Mouse (Mus musculus): Measurements from ENCODE around the gene Sipa1l1.

DNA sequence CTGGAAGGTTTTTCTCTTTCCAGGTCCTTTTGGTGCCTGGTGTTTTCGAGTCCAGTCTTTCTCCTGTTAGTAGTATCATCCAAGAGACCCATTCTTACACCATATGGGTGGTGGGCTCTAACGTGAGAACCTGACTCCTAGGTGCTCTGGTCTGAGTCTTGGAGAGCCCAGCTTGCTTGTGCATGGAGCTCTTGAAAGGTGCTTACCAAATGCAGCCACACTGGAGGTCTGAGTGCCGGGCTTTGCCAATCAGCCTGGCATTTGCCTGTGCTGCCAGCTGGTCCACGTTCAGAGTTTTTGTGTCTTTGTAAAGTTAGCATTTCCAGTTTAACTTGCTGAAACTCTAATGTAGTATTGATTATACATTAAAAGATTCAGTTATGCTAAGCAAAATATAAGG lies 9.5 kb downstream of the Sipa1l1 start:
- TF ChIP-seq CTCF (IDR thresholded peaks at IDR 0.05; ENCODE audit: low read depth) (no peak), EP300 (IDR thresholded peaks at IDR 0.05; ENCODE audit: low read depth) (no peak)
